Mouse (Mus musculus): ENCODE measurements around the gene Gckr.

Gckr gene

GRCm38 (mm10) chr5:31297047-31297757 lies at the start of gene Gckr:
Gckr (plus strand) TSS chr5:31297443.
- no peak for DNase-seq

DNA sequence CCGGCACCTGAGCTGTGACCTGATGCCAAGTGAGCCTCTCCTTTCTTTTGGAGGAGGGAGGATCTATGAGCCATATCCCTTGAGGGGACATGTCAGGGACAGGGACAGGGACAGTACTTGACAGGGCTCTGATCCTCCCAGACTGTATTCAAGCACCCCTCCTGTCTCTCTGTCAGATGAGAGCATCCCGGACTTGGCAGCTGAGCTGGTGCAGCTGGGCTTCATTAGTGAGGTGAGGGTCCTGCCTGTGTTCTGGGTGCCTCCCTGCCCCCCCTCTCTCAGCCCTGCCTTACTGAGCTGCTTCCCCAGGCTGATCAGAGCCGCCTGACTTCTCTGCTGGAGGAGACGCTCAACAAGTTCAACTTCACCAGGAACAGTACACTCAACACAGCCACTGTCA lies 46.5 kb upstream of the Gckr start:
- DNase-seq = no peak

- DNase-seq = peak; percentile 77 to 85
Observed at GRCm38 (mm10) chr5:31251541-31252101, 45.6 kb upstream of the Gckr start, which contains the start of gene Krtcap3. Krtcap3 (plus strand) TSS chr5:31251691.

DNA sequence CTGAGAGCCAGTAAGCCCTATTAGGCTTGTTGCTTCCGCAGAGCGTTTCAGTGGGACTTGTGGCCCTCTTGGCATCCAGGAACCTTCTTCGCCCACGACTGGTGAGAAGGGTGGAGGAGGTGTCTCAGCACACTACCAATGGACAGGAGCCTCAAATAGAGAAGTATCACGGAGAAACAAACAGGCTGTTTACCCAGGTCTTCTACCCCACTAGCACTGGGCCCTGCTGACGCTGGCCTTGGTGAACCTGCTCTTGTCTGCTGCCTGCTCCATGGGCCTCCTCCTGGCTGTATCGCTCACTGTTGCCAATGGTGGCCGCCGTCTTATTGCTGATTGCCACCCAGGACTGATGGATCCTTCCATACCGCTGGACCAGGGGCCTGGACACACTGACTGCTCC lies 45.1 kb upstream of the Gckr start:
- no peak for DNase-seq

- DNase-seq = no peak
Observed at GRCm38 (mm10) chr5:31252795-31253545, 44.3 kb upstream of the Gckr start.

DNA sequence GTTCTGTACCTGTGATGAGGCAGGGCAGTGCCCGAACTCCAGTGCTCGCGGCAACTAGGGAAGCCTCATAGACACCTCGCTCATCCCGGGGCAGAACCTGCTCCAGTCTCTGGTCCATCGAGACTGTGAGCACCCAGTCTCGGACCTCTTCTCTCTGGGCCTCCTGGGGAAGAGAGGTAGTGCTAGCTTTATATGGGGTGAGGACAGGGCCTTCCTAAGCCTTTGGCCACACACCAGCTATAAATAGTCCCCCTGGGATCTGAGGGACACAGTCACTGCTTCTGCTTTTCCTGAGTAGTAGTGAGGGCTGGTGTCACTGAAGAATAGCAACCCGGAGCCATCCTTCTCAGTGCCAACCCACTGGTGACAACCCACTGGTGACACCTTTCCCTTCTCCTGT lies 43.4 kb upstream of the Gckr start:
- no peak for DNase-seq

DNA sequence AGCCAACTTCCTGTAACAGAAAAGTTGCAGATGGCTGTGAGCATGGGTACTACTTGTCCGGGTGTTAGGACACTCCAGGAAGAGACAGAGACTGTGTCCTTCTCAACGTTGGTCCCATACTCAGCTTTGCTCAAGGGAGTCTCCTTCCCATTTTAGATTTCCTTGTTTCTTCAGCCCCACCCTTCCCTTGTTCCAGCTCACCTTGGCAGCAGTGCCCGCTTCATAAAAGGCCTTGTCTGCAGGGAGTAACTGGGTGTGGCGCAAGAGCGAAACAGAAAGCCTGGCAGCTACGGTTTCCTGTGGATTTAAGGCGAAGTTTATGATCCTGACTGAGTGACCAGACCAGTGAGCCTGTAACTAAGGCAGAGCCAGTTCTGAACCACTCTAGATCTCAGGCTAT lies 42.8 kb upstream of the Gckr start:
- DNase-seq = peak; percentile 82 to 90

GRCm38 (mm10) chr5:31254901-31255300 lies 42.3 kb upstream of the Gckr start:
- DNase-seq = no peak

DNA sequence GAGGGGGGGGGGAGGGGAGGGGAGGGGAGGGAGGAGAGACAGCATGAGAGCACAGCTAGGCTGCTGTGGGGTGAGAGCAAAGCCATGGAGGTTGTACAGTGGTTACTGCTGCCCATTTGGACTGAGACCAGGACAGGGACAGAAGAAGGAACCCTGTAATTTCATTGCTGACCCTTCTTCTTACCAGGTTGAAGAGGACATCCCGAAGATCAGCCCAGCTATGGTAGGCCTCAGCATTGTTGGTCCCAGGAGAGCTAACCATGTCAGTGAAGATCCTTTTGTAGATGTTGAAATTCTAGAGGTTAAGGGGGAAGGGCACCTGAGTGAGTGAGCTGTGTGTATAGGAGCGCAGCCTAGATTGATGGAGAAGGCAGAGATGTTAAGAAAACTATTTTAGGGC lies 41.9 kb upstream of the Gckr start:
- DNase-seq = no peak

DNA sequence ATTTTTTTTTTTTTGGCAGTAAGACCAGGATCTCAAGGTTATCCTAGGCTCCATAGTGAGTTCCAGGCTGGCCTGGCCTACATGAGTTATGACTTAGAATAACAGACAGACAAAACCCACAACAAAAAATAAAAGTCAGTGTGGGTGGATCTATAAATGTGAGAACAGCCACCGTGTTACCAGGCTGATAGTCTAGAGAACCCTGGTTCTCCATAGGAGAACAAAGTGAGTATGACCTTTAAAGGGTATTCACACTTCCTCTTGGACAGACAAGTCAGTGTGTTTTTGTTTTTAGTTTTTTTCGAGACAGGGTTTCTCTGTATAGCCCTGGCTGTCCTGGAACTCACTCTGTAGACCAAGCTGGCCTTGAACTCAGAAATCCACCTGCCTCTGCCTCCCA lies 41.3 kb upstream of the Gckr start:
- DNase-seq = no peak

DNA sequence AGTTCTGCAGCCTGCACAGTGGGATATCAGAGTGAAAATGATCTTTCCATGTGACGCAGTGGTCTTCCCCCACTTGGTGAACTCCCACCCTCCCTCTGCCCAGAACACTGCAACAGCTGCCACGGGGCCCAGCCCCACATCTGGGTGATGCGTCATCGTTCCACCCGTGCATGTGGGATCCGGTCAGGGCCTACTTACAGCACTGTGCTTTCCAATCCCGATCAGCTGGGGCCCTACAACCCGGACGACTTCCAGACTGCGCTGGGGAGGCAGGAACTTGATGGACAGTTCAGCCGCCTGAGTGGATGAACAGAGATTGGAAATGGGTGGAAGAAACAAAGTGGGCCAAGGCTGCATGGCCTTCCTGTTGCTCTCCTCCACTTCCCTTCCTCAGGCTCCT lies 39.6 kb upstream of the Gckr start:
- DNase-seq = no peak

- no peak for DNase-seq
Observed at GRCm38 (mm10) chr5:31266101-31266500, 31.1 kb upstream of the Gckr start.

- DNase-seq = no peak
Observed at GRCm38 (mm10) chr5:31267686-31268085, 29.6 kb upstream of the Gckr start.

- DNase-seq = no peak
Observed at GRCm38 (mm10) chr5:31273018-31273417, 24.2 kb upstream of the Gckr start.

GRCm38 (mm10) chr5:31279245-31279988 lies 17.8 kb upstream of the Gckr start:
- no peak for DNase-seq

DNA sequence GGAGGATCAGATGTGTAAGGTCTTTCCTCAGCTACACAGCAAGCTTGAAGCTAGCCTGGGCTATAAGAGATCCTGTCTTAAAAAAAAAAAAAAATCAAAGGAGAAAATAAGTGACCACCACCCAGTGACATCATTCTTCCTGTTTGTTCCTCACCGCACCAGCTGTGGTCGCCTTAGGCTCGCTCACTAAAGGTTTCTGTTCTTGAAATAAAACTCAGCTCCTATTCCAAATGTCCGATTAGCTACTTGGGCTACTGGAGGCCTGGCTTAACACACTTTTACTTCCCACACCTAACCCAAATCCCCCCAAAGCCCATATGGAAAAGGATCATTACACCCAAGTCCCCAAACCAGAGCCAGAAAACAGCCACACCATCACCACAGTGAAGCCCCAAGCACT lies 9.0 kb upstream of the Gckr start:
- no peak for DNase-seq

- DNase-seq = no peak
Observed at GRCm38 (mm10) chr5:31288655-31289054, 8.6 kb upstream of the Gckr start.

DNA sequence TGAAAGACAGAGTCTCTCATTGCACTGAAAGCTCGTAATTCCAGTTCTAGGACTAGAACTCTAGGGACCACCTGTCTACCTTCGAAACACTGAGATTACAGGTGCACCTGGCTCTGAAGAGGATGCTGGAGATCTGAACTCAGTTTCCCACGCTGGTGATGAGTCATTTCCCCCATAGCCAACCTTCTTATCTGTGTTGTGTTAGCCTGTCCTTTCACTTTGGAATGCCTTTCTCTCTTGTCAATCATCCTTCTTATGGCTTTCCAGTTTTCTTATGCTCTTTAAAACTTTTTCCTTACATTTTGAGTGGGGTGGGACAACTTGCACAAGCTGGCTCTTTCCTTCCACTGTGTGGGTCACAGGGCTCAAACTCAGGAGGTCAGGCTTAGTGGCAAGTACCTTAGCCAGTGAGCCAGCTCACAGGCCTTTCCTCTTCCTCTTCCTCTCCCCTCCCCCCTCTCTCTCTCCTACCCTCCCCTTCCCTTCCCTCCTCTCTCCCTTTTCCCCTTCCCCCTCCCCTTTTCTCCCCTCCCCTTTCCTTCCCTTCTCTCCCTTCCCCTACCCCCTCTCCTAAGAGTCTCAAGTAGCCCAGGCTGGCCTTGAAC lies 7.5 kb upstream of the Gckr start:
- DNase-seq = no peak

DNA sequence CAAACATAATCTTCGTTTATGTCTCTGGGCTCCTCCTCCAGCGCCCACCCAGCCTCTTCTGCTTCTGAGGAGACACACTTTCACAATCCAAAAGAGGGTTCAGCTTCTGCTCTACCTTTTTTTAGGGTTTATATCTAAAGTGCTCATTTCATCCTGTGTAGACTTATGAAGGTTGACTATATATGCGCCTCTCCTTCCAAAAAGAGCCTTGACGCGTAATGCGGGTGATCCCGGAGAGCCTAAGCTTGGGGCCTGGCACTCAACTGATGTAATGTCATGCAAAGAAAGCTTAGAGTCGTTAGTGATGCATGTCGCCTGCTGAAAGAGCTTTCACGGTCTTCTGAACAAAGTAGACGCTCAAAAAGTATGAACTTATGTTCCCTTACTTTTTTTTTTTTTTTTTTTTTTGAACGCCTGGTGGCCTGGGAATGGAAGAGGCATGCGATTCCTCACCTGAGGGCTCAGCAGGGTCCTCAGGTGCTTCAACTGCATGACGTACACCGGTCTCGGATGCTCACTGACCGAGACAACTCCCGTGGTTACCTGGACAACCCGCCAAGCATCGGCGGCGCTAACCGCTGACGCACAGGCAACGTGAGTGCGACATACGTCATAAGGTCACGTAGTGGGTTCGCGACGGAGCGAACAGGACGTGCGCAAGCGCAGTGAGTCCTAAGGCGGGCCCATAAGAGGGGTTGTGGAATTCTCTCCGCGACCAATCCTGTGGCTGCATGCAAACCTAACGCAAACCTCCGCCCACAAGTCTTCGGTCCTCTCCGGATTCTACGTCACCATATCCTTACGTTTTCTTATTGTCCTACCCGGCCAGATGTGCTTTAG lies 6.5 kb upstream of the Gckr start, which contains the start of gene Ift172:
TSS of gene Ift172 (minus strand) at position 596 of the 840 bp plus-strand sequence.
- DNase-seq = peak; percentile 98 to 99

DNA sequence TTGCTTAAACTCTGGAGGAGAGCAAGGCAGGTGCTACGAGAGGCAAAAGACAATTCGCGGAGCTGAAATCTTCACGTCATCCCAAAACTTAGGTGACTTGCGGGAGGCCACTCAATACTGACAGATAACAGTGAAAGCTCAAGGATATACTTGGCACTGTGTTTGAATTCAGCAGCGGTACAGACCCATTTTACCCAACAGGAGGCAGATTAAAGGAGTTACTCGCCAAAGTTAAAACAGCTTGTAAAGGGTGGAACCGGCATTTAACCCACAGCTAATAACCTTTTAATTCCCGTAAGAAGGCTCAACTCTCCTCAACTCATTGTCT lies 5.9 kb upstream of the Gckr start:
- DNase-seq = no peak

GRCm38 (mm10) chr5:31294964-31295605 lies 2.2 kb upstream of the Gckr start:
- no peak for DNase-seq

Data from lung, adult 18-20 months (tissue).